Mouse (Mus musculus): Measurements from ENCODE around the gene Bivm.

Gene Bivm

DNA sequence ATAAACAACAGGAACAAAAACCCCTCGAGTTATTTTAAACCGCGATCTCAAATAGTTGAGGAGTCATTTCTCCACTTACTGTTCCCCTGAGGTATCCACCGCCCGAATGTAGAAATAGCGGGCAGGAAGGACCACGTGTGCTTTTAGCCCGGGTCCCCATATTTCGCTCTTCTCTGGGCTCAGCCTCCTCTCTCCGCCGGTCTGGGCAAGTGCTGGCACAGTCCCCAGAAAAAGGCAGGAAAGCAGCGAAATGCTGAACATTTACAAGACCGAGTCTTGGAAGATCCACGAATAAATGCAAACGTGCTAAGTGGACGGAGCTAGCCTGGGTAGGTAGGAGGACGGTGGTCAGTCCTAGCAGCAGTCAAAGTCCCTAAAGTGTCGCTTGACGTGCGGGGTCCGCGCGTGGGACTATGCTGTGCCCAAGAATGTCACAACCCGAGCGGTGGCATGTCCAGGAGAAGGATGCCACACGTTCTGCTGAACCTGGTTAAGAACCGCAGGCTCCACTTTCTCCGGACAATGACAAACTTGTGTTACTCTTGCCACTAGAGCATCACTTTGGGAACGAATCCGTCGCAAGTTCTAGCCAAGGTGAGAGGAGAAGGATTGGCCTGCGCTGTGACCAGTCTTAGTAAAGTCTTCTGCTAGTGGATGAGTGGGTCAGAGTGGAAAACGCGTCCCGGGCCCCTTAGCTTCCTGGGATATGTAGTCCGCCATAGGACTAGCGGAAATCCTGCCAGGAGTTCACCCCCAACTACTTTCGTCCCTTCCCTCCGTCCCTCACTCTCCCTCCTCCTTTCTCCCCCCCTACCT, at the start of gene Bivm, which contains the start of gene Kdelc1:
Gene Bivm (plus strand): TSS at position 719 of the 816 bp plus-strand sequence.
Gene Kdelc1 (minus strand): TSS at position 570 of the 816 bp plus-strand sequence.
- DNase-seq: peak; percentile 94

- DNase-seq: peak; percentile 36
Observed at GRCm38 (mm10) chr1:44101448-44102225, 17.1 kb upstream of the Bivm start.

DNA sequence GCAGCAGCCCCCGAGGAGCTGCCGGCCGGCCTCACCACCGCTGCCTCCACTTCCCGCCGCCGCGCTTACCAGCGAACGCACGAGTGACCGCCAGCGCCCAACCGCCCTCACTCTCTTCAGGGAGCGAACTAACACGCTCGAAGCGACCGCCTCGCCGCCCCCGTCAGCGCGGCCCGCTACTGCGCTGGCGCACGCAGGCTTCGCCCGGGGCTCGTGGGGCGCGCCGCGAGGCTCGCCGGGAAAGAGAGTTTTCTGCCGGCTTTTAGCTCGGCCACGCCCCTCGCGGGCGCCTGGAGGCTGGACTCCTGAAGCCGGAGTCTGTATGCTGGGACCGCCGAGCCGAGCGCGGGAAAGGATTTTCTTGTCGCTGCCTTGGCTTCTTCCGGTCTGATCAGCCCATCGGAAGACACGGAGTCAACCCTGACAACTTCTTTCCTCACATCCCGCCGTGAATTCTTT, 16.5 kb upstream of the Bivm start, which contains the start of gene Tex30:
Gene Tex30 (minus strand): TSS at position 183 of the 459 bp plus-strand sequence.
- peak; percentile 97 for DNase-seq

- DNase-seq: no peak
Observed at GRCm38 (mm10) chr1:44102939-44103338, 15.8 kb upstream of the Bivm start.

GRCm38 (mm10) chr1:44117571-44117970, 1.2 kb upstream of the Bivm start:
- no peak for DNase-seq

DNA sequence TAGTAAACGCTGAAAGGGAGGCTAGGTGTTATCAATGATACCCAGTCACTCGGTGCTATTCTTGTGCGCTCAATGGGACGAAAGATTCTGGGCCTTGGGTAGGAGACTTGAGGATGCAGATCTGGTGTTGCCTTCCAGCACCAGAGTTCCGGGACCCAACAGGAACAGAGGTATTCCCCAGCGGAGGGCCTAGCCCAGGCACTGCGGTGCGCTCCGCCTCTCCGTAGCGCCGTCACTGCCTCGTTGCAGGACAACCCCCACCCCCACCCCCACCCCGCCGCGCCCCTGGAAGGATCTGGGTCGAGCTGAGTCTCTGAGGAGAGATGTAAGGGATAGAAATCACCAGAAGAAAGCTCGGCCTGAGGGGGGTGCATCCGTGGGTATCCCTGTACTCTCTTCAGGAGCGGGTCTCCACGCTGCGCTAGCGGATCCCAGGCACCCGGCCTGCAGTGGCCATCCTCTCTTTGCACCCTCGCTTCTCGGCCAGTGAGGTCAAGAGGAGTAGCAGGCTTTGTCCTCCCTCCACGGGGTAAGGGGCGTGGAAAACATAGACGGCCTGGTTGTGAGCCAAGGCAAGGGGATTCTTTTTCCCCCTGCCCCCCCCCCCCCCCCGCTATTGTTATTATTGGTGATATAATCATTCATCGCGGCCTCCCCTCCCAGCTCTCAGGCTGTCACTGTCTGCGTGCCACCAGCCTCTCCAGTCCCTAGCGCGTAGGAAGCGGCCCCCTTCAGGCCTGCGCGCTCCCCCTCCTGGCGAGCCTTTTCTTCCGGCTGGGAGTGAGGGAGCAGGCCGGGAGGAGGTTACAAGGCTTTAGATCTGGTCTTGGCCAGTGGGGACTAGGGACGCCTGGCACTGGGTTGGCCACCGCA, 680 bp downstream of the Bivm start:
- DNase-seq: peak; percentile 88

- DNase-seq: no peak
Observed at GRCm38 (mm10) chr1:44120074-44120406, 1.3 kb downstream of the Bivm start.

DNA sequence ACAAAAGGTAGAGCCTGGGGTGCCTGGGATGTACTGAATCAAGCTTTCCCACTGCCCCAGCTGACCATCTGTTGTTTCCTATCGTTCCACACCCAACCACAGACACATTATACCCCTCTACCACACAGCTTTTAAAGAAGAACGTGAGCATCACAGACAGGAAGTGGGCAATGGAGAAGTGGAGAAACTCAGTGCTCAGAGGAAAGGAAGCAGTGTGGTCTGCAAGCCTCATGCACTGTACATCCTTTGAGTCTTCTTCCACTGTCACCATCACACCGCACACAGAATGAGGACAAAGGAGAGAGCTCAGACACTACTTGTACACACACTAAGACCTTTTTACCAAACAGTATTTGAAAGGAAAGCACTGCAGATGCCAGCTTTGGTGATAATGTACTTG, 3.5 kb downstream of the Bivm start:
- DNase-seq: no peak

GRCm38 (mm10) chr1:44125590-44125989, 6.8 kb downstream of the Bivm start:
- DNase-seq: no peak

- no peak for DNase-seq
Observed at GRCm38 (mm10) chr1:44129929-44130581, 11.3 kb downstream of the Bivm start.

DNA sequence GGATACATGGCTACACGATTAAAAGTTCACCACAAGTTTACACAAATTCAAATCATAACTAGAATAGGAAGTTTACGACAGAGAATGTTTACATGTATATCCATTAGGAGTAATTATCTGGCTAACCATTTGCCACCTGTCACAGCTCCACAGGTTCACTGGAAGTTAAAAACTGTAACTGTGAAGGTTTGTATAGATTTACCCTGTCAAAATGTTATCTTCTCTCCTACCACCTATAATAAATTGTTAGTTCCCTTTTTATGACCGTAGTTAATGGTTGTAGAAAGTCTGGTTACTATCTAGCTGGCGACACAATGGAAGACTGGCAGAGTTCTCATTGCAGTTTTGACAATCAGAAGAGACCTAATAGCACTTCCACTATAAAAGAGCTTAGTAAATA, 21.5 kb downstream of the Bivm start:
- DNase-seq: no peak

DNA sequence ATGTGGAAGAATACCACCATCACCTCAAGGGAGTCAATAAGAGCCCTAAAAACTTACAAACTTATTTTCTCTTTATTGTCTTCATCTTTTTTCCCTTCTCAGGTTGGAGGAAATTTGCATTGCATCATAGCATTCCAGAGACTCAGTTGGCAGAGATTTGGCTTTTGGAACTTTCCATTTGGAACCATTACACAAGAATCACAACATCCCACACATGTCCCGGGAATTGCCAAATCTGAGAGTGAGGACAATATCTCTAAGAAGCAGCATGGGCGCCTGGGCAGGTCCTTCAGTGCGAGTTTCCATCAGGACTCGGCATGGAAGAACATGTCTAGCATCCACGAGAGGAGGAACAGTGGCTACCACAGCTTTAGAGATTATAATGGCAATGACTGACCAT, 24.0 kb downstream of the Bivm start:
- DNase-seq: no peak

DNA sequence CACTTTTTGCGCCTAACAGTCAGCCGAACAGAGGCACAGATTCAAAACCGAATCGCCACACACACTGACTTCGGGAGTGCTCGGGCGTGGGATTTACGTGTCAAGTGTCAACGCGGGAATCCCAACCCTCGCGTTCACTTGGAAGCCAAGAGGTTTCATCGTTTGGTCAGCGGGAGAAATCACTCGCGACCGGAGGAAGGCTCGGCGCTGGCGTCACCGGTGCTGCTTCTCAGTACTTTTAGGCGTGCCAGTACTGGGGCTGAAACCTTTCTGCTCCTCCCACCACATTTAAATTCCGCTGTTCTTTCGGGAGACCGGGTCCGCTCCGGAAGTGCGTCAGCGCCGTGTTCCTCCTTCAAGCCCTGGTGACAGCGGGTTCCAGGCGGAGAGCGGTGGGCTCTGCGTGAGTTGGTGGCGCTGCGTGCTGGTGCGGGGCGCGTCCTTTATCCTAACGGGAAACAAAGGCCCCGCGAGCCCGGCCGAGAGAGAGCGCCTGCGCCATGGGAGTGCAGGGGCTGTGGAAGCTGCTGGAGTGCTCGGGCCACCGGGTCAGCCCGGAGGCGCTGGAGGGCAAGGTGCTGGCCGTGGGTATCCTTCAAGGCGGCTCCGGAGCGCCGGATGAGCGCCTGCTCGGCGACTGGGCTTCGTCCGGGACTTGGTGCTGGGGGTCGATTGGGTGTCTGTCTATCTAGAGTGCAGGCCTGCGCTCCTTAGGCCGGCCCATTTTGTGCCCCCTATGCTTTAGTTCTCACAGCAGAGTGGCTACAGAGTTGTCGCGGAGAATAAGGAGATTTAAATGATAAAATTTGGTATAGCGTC, 29.0 kb downstream of the Bivm start, which contains the start of gene Ercc5:
Gene Ercc5 (plus strand): TSS at position 182 of the 819 bp plus-strand sequence.
- peak; percentile 91 for DNase-seq

- DNase-seq: no peak
Observed at GRCm38 (mm10) chr1:44148706-44149105, 29.9 kb downstream of the Bivm start.

GRCm38 (mm10) chr1:44155287-44155686, 36.5 kb downstream of the Bivm start:
- DNase-seq: no peak

DNA sequence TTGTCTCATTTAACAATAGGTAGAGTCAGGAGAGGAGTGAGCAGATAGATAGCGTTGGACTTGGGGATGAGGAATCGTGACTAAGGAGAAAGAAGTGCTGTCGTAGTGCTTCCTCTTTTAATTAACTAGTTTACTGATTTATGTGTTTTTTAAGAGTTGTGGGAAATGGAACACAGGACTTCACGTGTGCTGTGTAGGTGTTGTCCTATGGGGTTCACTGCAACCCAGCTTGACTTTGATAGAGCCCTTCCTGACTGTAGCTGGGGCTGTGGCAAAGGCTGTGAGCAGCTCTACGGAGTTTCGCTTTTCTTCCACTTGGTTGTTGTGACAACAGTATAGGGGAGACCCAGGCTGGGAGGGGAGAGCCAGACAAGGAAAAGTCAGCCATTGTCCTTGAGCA, 39.6 kb downstream of the Bivm start:
- no peak for DNase-seq

GRCm38 (mm10) chr1:44161818-44162217, 43.1 kb downstream of the Bivm start:
- DNase-seq: no peak

GRCm38 (mm10) chr1:44162389-44162788, 43.6 kb downstream of the Bivm start:
- DNase-seq: no peak

- DNase-seq: no peak
Observed at GRCm38 (mm10) chr1:44167859-44168383, 49.2 kb downstream of the Bivm start.

- DNase-seq: no peak
Observed at GRCm38 (mm10) chr1:44172656-44173055, 53.9 kb downstream of the Bivm start.

- DNase-seq: no peak
Observed at GRCm38 (mm10) chr1:44173903-44174302, 55.1 kb downstream of the Bivm start.

All from kidney, postnatal 14 days (tissue).